Mouse (Mus musculus) embryonic fibroblast, embryonic 13.5 days (primary cell): ENCODE data around the gene Pik3c2g. TPM values are rescaled to one million over a fixed set of nuclear protein-coding genes. Genes with fewer than 3 reads are reported as not detected.

Experiments
- H3K27ac ChIP-seq: 2 replicates; pipeline ENCODE4 v1.5.1; 2012; ENCODE audit warnings: low read length, control low read depth, inconsistent platforms; ENCODE audit not compliant: insufficient read depth
- H3K4me1 ChIP-seq: 2 replicates; pipeline ENCODE4 v1.6.1; 2011; ENCODE audit warnings: low read length; ENCODE audit not compliant: control insufficient read depth, insufficient read depth
- H3K4me3 ChIP-seq: 2 replicates; pipeline ENCODE4 v1.5.1; 2011; ENCODE audit warnings: mild to moderate bottlenecking, control low read depth, low read length; ENCODE audit not compliant: insufficient read depth
- CTCF ChIP-seq: IDR thresholded peaks from 2 replicates; pipeline ENCODE4 v1.5.1; 2011; ENCODE audit warnings: mild to moderate bottlenecking, control low read depth, low read length, moderate library complexity, borderline replicate concordance; ENCODE audit not compliant: insufficient read depth
- POLR2A ChIP-seq: IDR thresholded peaks from 2 replicates; pipeline ENCODE4 v1.6.1; 2011; ENCODE audit warnings: low read depth, mild to moderate bottlenecking, control low read depth, low read length, moderate library complexity
- polyA plus RNA-seq: library from polyadenylated mRNA; stranded (reverse); fragments of >200 nt; gene quantifications from 2 replicates; pipeline ENCODE4 v1.2.4, GENCODE M21; 2011; ENCODE audit warnings: low read depth; ENCODE audit not compliant: missing spikeins, insufficient read length

Gene Pik3c2g
- polyA plus RNA-seq, 1 experiment: not detected

GRCm38 (mm10) chr6:139757876-139758275 lies 170.9 kb downstream of the Pik3c2g start:
- H3K4me1 ChIP-seq: peaks cover 3% of the 10 kb centered on the region; the same call in 1 of the 2 replicates
- H3K27ac ChIP-seq: no peak overlapping the region
- no peak overlapping the region for H3K4me3 ChIP-seq
- TF ChIP-seq POLR2A (no peak), CTCF (no peak)

GRCm38 (mm10) chr6:139760978-139761377 lies 174.0 kb downstream of the Pik3c2g start:
- peaks cover 3% of the 10 kb centered on the region; the same call in 1 of the 2 replicates for H3K4me1 ChIP-seq
- no peak overlapping the region for H3K4me3 ChIP-seq
- no peak overlapping the region for H3K27ac ChIP-seq
- TF ChIP-seq POLR2A: no peak

- no peak for TF ChIP-seq POLR2A
- TF ChIP-seq CTCF: no peak
- Histone ChIP-seq H3K4me3 (no peak overlapping the region), H3K27ac (no peak overlapping the region), H3K4me1 (peaks cover 3% of the 10 kb centered on the region; the same call in 1 of the 2 replicates)
These were observed 177.4 kb downstream of the Pik3c2g start for GRCm38 (mm10) chr6:139764398-139764797.

GRCm38 (mm10) chr6:139769744-139770473 lies 182.9 kb downstream of the Pik3c2g start:
- H3K4me1 ChIP-seq: no peaks in the 10 kb centered on the region
- H3K27ac ChIP-seq: peak overlapping the region; percentile 15
- TF ChIP-seq POLR2A: no peak
- no peak for TF ChIP-seq CTCF
- no peak overlapping the region for H3K4me3 ChIP-seq

- TF ChIP-seq CTCF (no peak), POLR2A (no peak)
- Histone ChIP-seq H3K4me3 (no peak overlapping the region), H3K4me1 (no peaks in the 10 kb centered on the region), H3K27ac (no peak overlapping the region)
These were observed 183.5 kb downstream of the Pik3c2g start for GRCm38 (mm10) chr6:139770535-139770934.

- no peak overlapping the region for H3K4me3 ChIP-seq
- H3K27ac ChIP-seq: no peak overlapping the region
- no peaks in the 10 kb centered on the region for H3K4me1 ChIP-seq
- TF ChIP-seq CTCF: no peak
- no peak for TF ChIP-seq POLR2A
These were observed 190.7 kb downstream of the Pik3c2g start for GRCm38 (mm10) chr6:139777576-139778282.

- no peak for TF ChIP-seq POLR2A
- no peak for TF ChIP-seq CTCF
- H3K4me1 ChIP-seq: no peaks in the 10 kb centered on the region
- H3K4me3 ChIP-seq: no peak overlapping the region
- H3K27ac ChIP-seq: no peak overlapping the region
These were observed 193.0 kb downstream of the Pik3c2g start for GRCm38 (mm10) chr6:139780028-139780427.

- H3K4me1 ChIP-seq: no peaks in the 10 kb centered on the region
- no peak overlapping the region for H3K27ac ChIP-seq
- TF ChIP-seq CTCF: no peak
- TF ChIP-seq POLR2A: no peak
- H3K4me3 ChIP-seq: no peak overlapping the region
These were observed 202.5 kb downstream of the Pik3c2g start for GRCm38 (mm10) chr6:139789479-139789878.

GRCm38 (mm10) chr6:139799541-139800226 lies 212.7 kb downstream of the Pik3c2g start:
- Histone ChIP-seq H3K4me3 (no peak overlapping the region), H3K27ac (no peak overlapping the region), H3K4me1 (no peaks in the 10 kb centered on the region)
- no peak for TF ChIP-seq POLR2A
- no peak for TF ChIP-seq CTCF

- TF ChIP-seq CTCF (no peak), POLR2A (no peak)
These were observed 234.9 kb downstream of the Pik3c2g start for GRCm38 (mm10) chr6:139821916-139822315.

More at GRCm38 (mm10) chr6:139821916-139822315, 234.9 kb downstream of the Pik3c2g start:
- H3K4me3 ChIP-seq: no peak overlapping the region
- no peaks in the 10 kb centered on the region for H3K4me1 ChIP-seq
- no peak overlapping the region for H3K27ac ChIP-seq
